18 mouse cellular contexts compared by ENCODE assay signal in the genomic region with DNA sequence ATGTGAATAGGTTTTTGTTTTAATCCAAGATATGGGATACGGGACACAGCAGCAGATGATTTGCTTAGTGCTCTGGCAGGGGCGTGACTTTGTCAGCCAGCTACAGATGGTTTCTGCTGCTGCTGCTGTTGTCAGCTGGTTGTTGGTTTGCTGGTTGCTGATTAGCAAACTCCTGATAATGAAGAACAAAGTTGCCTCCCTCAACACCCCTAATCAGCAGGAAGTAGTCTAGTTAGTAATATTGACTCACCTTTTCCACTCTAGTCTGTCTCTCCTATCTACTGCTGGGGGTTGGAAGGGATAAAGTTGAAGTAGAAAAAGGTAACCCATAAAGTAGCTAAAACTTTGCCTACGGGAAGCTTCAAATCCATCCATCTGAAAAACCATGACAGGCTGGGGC. TPM values are rescaled to one million over a fixed set of nuclear protein-coding genes. Genes with fewer than 3 reads are reported as not detected.
DNase-seq lines count a peak whose midpoint lies in the region; ATAC-seq lines count a peak whose summit lies in the region.
"Had no signal": no experiment of that assay in that cellular context is flagged by ENCODE, and none has a peak within 500 bp of the region (broad histone marks: within the 10 kb centered on the region; RNA-seq: fewer than 3 reads in every experiment).

No protein-coding gene starts in this region.

- H3K27me3 ChIP-seq in forebrain, embryonic 10.5 days (ENCODE audit: poor library complexity, severe bottlenecking): no peaks in the 10 kb centered on the region; the same call in 1 of the 2 replicates
- no peaks in the 10 kb centered on the region for H3K27me3 ChIP-seq in forebrain, embryonic 14.5 days (replicated peaks; ENCODE audit: control insufficient read depth, insufficient read depth, low read length)
- H3K27me3 ChIP-seq in liver, embryonic 11.5 days (replicated peaks; ENCODE audit: control insufficient read depth, insufficient read depth, low read length): no peaks in the 10 kb centered on the region
- H3K27me3 ChIP-seq in stomach, embryonic 14.5 days (ENCODE audit: control insufficient read depth, insufficient read depth, low read length): no peaks in the 10 kb centered on the region
- peaks cover 5% of the 10 kb centered on the region; the same call in 1 of the 2 replicates for H3K27me3 ChIP-seq in forebrain, embryonic 12.5 days
- H3K27me3 ChIP-seq: embryonic facial prominence, embryonic 13.5 days; hindbrain, embryonic 15.5 days had no signal

- 85% methylated on average over 3 of the region's 3 CpGs for WGBS in forebrain, embryonic 10.5 days
- WGBS in forebrain, embryonic 14.5 days: 81% methylated on average over 3 of the region's 3 CpGs
- WGBS in liver, embryonic 11.5 days: 31% methylated on average over 3 of the region's 3 CpGs
- WGBS in stomach, embryonic 14.5 days: 51% methylated on average over 3 of the region's 3 CpGs
- 90% methylated on average over 3 of the region's 3 CpGs for WGBS in forebrain, embryonic 12.5 days

- DNase-seq in forebrain, embryonic 10.5 days (ENCODE audit: extremely low spot score, low spot score): no peak
- no peak for DNase-seq in forebrain, embryonic 14.5 days (ENCODE audit: low spot score)
- peak; percentile 73 for DNase-seq in c-Kit-positive CD71-positive TER-119-positive erythroid progenitor cells, embryonic 14.5 days (ENCODE audit: low spot score)
- DNase-seq in liver, embryonic 11.5 days (ENCODE audit: low spot score): no peak
- DNase-seq in natural killer cell, adult 2 months (ENCODE audit: low spot score in 2 of 2): no peak
- DNase-seq in embryo, embryonic 10.5 days (ENCODE audit: low spot score): no peak
- DNase-seq: adrenal gland, postnatal 36 days; gastrocnemius, postnatal 14 days; lung, adult 18-20 months; thymus, postnatal 14 days had no signal

- no peaks in the 10 kb centered on the region for H3K36me3 ChIP-seq in forebrain, embryonic 10.5 days (replicated peaks)
- H3K36me3 ChIP-seq in forebrain, embryonic 14.5 days (ENCODE audit: control insufficient read depth, insufficient read depth, low read length): no peaks in the 10 kb centered on the region
- H3K36me3 ChIP-seq in liver, embryonic 11.5 days (ENCODE audit: control insufficient read depth, insufficient read depth, low read length): no peaks in the 10 kb centered on the region
- no peaks in the 10 kb centered on the region for H3K36me3 ChIP-seq in stomach, embryonic 14.5 days (ENCODE audit: control insufficient read depth, insufficient read depth, low read length)
- no peaks in the 10 kb centered on the region for H3K36me3 ChIP-seq in forebrain, embryonic 12.5 days (replicated peaks)
- H3K36me3 ChIP-seq: embryonic facial prominence, embryonic 13.5 days; G1E; hindbrain, embryonic 15.5 days had no signal

- H3K9ac ChIP-seq in forebrain, embryonic 14.5 days (ENCODE audit: low read length): no peak overlapping the region
- no peak overlapping the region for H3K9ac ChIP-seq in liver, embryonic 11.5 days (ENCODE audit: low read depth, low read length)
- H3K9ac ChIP-seq in stomach, embryonic 14.5 days (replicated peaks; ENCODE audit: low read depth, low read length): no peak overlapping the region
- H3K9ac ChIP-seq in forebrain, embryonic 12.5 days: no peak overlapping the region
- H3K9ac ChIP-seq: embryonic facial prominence, embryonic 13.5 days; hindbrain, embryonic 15.5 days had no signal

- 0 out of 2 replicates have a peak overlapping the region, but pooled peaks have one; percentile 25 for H3K27ac ChIP-seq in forebrain, embryonic 10.5 days
- no peak overlapping the region for H3K27ac ChIP-seq in forebrain, embryonic 14.5 days (ENCODE audit: low read depth, low read length)
- peak overlapping the region; percentile 79 for H3K27ac ChIP-seq in liver, embryonic 11.5 days (ENCODE audit: low read depth, low read length)
- H3K27ac ChIP-seq in stomach, embryonic 14.5 days (ENCODE audit: low read length): peak overlapping the region; percentile 16; the same call in 1 of the 2 replicates
- no peak overlapping the region for H3K27ac ChIP-seq in forebrain, embryonic 12.5 days
- H3K27ac ChIP-seq: embryonic facial prominence, embryonic 13.5 days; hindbrain, embryonic 15.5 days had no signal

- ATAC-seq in forebrain, embryonic 14.5 days: no peak
- peak; percentile 33 for ATAC-seq in liver, embryonic 11.5 days (replicated peaks; ENCODE audit: low FRiP score)
- ATAC-seq in stomach, embryonic 14.5 days (ENCODE audit: insufficient number of reproducible peaks, insufficient read depth, low FRiP score, low read depth): no peak
- no peak for ATAC-seq in forebrain, embryonic 12.5 days (ENCODE audit: low FRiP score)
- ATAC-seq: forebrain, embryonic 16.5 days had no signal

- no peaks in the 10 kb centered on the region for H3K9me3 ChIP-seq in forebrain, embryonic 10.5 days
- no peaks in the 10 kb centered on the region for H3K9me3 ChIP-seq in forebrain, embryonic 14.5 days (replicated peaks; ENCODE audit: control insufficient read depth, low read length)
- H3K9me3 ChIP-seq in liver, embryonic 11.5 days (ENCODE audit: control insufficient read depth, low read length): no peaks in the 10 kb centered on the region
- no peaks in the 10 kb centered on the region for H3K9me3 ChIP-seq in stomach, embryonic 14.5 days (ENCODE audit: control insufficient read depth, low read depth, low read length)
- no peaks in the 10 kb centered on the region for H3K9me3 ChIP-seq in forebrain, embryonic 12.5 days
- H3K9me3 ChIP-seq: embryonic facial prominence, embryonic 13.5 days; G1E; hindbrain, embryonic 15.5 days had no signal

- no peak overlapping the region for H3K4me3 ChIP-seq in forebrain, embryonic 10.5 days
- no peak overlapping the region for H3K4me3 ChIP-seq in forebrain, embryonic 14.5 days (ENCODE audit: low read depth, low read length)
- no peak overlapping the region for H3K4me3 ChIP-seq in liver, embryonic 11.5 days (ENCODE audit: low read depth, low read length)
- no peak overlapping the region for H3K4me3 ChIP-seq in stomach, embryonic 14.5 days (ENCODE audit: low read depth, low read length)
- no peak overlapping the region for H3K4me3 ChIP-seq in forebrain, embryonic 12.5 days (replicated peaks)
- H3K4me3 ChIP-seq: embryonic facial prominence, embryonic 13.5 days; hindbrain, embryonic 15.5 days had no signal

- peaks cover 29% of the 10 kb centered on the region for H3K4me1 ChIP-seq in forebrain, embryonic 10.5 days
- H3K4me1 ChIP-seq in forebrain, embryonic 14.5 days (ENCODE audit: control insufficient read depth, insufficient read depth, low read length): 0 out of 2 replicates have a peak, but pooled peaks cover 2% of the 10 kb centered on the region
- H3K4me1 ChIP-seq in liver, embryonic 11.5 days (replicated peaks; ENCODE audit: control insufficient read depth, insufficient read depth, low read length): peaks cover 33% of the 10 kb centered on the region
- 0 out of 2 replicates have a peak, but pooled peaks cover 4% of the 10 kb centered on the region for H3K4me1 ChIP-seq in stomach, embryonic 14.5 days (ENCODE audit: control insufficient read depth, insufficient read depth, low read length)
- peaks cover 5% of the 10 kb centered on the region; the same call in 1 of the 2 replicates for H3K4me1 ChIP-seq in forebrain, embryonic 12.5 days

- no peak overlapping the region for H3K4me2 ChIP-seq in forebrain, embryonic 14.5 days (ENCODE audit: low read length)
- H3K4me2 ChIP-seq in liver, embryonic 11.5 days: peak overlapping the region; percentile 39
- no peak overlapping the region for H3K4me2 ChIP-seq in stomach, embryonic 14.5 days (replicated peaks; ENCODE audit: low read depth, low read length)
- no peak overlapping the region for H3K4me2 ChIP-seq in forebrain, embryonic 12.5 days
- H3K4me2 ChIP-seq: embryonic facial prominence, embryonic 13.5 days; hindbrain, embryonic 15.5 days had no signal

RNA-seq across cellular contexts. Expression of gene Ankrd54, which starts 4.9 kb away (rescaled TPM):
- 56.0 and 60.5 TPM in 2 replicates for polyA plus RNA-seq in forebrain, embryonic 10.5 days (2016; fragmentation: Nextera tagmentation; extraction: Ambion mirVana)
- polyA plus RNA-seq in forebrain, embryonic 14.5 days (2014; fragmentation: Nextera tagmentation; extraction: Ambion mirVana): 51.3 and 53.3 TPM in 2 replicates
- 57.2 and 61.5 TPM in 2 replicates for polyA plus RNA-seq in liver, embryonic 11.5 days (2014; fragmentation: Nextera tagmentation; extraction: Ambion mirVana)
- polyA plus RNA-seq in stomach, embryonic 14.5 days (2014; fragmentation: Nextera tagmentation; extraction: Ambion mirVana): 42.7 and 44.1 TPM in 2 replicates
- 59.5 and 60.0 TPM in 2 replicates for polyA plus RNA-seq in forebrain, embryonic 12.5 days (2016; fragmentation: Nextera tagmentation; extraction: Ambion mirVana)

RNA-seq across cellular contexts. Expression of gene Eif3l, which starts 7.3 kb away (rescaled TPM):
- 283 and 289 TPM in 2 replicates for polyA plus RNA-seq in forebrain, embryonic 10.5 days (2016; fragmentation: Nextera tagmentation; extraction: Ambion mirVana)
- polyA plus RNA-seq in forebrain, embryonic 14.5 days (2014; fragmentation: Nextera tagmentation; extraction: Ambion mirVana): 191 and 209 TPM in 2 replicates
- polyA plus RNA-seq in liver, embryonic 11.5 days (2014; fragmentation: Nextera tagmentation; extraction: Ambion mirVana): 257 and 291 TPM in 2 replicates
- polyA plus RNA-seq in stomach, embryonic 14.5 days (2014; fragmentation: Nextera tagmentation; extraction: Ambion mirVana): 218 and 224 TPM in 2 replicates
- 209 and 216 TPM in 2 replicates for polyA plus RNA-seq in forebrain, embryonic 12.5 days (2016; fragmentation: Nextera tagmentation; extraction: Ambion mirVana)

RNA-seq across cellular contexts. Expression of gene Galr3, which starts 25.9 kb away (rescaled TPM):
- polyA plus RNA-seq in forebrain, embryonic 10.5 days (2016; fragmentation: Nextera tagmentation; extraction: Ambion mirVana): not detected in 2 replicates
- polyA plus RNA-seq in forebrain, embryonic 14.5 days (2014; fragmentation: Nextera tagmentation; extraction: Ambion mirVana): not detected in 2 replicates
- 0.22 and 0.34 TPM in 2 replicates for polyA plus RNA-seq in liver, embryonic 11.5 days (2014; fragmentation: Nextera tagmentation; extraction: Ambion mirVana)
- 0.30 and 0.39 TPM in 2 replicates for polyA plus RNA-seq in stomach, embryonic 14.5 days (2014; fragmentation: Nextera tagmentation; extraction: Ambion mirVana)
- polyA plus RNA-seq in forebrain, embryonic 12.5 days (2016; fragmentation: Nextera tagmentation; extraction: Ambion mirVana): not detected in 2 replicates
- polyA plus RNA-seq: embryonic facial prominence, embryonic 13.5 days; forebrain, embryonic 16.5 days; G1E; heart, embryonic 16.5 days; neural tube, embryonic 14.5 days had no signal

RNA-seq across cellular contexts. Expression of gene H1f0, which starts 39.4 kb away (rescaled TPM):
- 427 and 444 TPM in 2 replicates for polyA plus RNA-seq in forebrain, embryonic 10.5 days (2016; fragmentation: Nextera tagmentation; extraction: Ambion mirVana)
- polyA plus RNA-seq in forebrain, embryonic 14.5 days (2014; fragmentation: Nextera tagmentation; extraction: Ambion mirVana): 155 and 238 TPM in 2 replicates
- 124 and 138 TPM in 2 replicates for polyA plus RNA-seq in liver, embryonic 11.5 days (2014; fragmentation: Nextera tagmentation; extraction: Ambion mirVana)
- 160 and 175 TPM in 2 replicates for polyA plus RNA-seq in stomach, embryonic 14.5 days (2014; fragmentation: Nextera tagmentation; extraction: Ambion mirVana)
- 638 and 696 TPM in 2 replicates for polyA plus RNA-seq in forebrain, embryonic 12.5 days (2016; fragmentation: Nextera tagmentation; extraction: Ambion mirVana)

RNA-seq across cellular contexts. Expression of gene Micall1, which starts 41.1 kb away (rescaled TPM):
- polyA plus RNA-seq in forebrain, embryonic 10.5 days (2016; fragmentation: Nextera tagmentation; extraction: Ambion mirVana): 5.1 and 5.5 TPM in 2 replicates
- 5.7 and 6.3 TPM in 2 replicates for polyA plus RNA-seq in forebrain, embryonic 14.5 days (2014; fragmentation: Nextera tagmentation; extraction: Ambion mirVana)
- polyA plus RNA-seq in liver, embryonic 11.5 days (2014; fragmentation: Nextera tagmentation; extraction: Ambion mirVana): 4.1 and 5.7 TPM in 2 replicates
- polyA plus RNA-seq in stomach, embryonic 14.5 days (2014; fragmentation: Nextera tagmentation; extraction: Ambion mirVana): 12.1 and 12.5 TPM in 2 replicates
- polyA plus RNA-seq in forebrain, embryonic 12.5 days (2016; fragmentation: Nextera tagmentation; extraction: Ambion mirVana): 8.4 and 9.5 TPM in 2 replicates

Comparison
In these comparisons a context has a peak if more than half of its experiments do, and no peak if none do; other contexts are left out.
1. H3K27ac ChIP-seq: peak in forebrain, embryonic 10.5 days (single experiment), liver, embryonic 11.5 days (single experiment) and stomach, embryonic 14.5 days (single experiment); none in forebrain, embryonic 14.5 days (single experiment) and forebrain, embryonic 12.5 days (single experiment).